Mouse (Mus musculus): Measurements from ENCODE around the gene Kif27.

GRCm38 (mm10) chr13:58373153-58373470 is 14.2 kb upstream of the Kif27 start:
- TF ChIP-seq CTCF (IDR thresholded peaks at IDR 0.05) (no peak), EP300 (IDR thresholded peaks at IDR 0.05) (no peak)
